Mouse (Mus musculus): ENCODE measurements around the gene Olfr1418. TPM values are rescaled to one million over a fixed set of nuclear protein-coding genes. Genes with fewer than 3 reads are reported as not detected.

Gene Olfr1418
- polyA plus RNA-seq (2014; fragmentation: Illumina TruSeq; extraction: RNeasy Lipid Tissue Mini Kit (QIAGEN cat#74804); ENCODE audit: low read depth, low replicate concordance): not detected

DNA sequence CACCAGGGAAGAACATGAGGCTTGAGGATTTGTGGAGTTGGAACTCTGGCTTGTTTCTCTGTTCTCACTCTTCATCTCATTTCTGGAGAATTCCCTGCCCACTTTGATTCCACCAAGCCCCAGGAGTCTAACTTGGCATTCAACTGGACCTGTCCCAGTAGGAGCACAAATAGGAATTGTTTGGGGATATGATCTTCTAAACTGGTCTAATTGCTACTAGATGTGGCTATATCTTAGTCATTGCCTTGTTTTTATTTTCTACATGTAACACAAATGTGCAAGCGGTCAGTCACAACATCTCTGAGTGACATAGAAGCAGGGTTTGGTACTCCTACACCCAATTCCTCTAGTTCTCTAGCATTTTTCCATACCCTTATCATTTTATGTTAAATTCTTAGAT, at the start of gene Olfr1418:
Olfr1418 (minus strand) TSS at position 101 of the 400 bp plus-strand sequence.

DNA sequence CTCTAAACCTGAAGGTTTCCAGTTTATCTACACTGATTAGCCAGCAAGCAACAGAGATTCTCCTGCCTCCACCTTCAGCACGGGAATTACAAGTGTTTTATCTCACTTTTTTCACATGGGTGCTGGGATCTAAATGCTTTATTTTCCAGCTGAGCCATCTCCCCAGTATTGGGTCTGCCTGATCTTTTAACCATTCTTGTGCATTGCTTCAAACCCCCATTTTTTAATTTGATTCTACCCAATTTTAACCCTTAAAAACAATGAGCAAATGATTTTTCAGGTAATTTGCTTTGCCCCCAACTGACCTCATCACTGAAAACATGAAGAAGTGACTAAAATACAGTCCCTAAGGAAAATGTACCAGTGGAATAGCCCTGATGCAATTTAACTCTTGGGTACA, 25.4 kb upstream of the Olfr1418 start, which contains the start of gene Olfr1420:
Olfr1420 (plus strand) TSS at position 301 of the 400 bp plus-strand sequence.

DNA sequence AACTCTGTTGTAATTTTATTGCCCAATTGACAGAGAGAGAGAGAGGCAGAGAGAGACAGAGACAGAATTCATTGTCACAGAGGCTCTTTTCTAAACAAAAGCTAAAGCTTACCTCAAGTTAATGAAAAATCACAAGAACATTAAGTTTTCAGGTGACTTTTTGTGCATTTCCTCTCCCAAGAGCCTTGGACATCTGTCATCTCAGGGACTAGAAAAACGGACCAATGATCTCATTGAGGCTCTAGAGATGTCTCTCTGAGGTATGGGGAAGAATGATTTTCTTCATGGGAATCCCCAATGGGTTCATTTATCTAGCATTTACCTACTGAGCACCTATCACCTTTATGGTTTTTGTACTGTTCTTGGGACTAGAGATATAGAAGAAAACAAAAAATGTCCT, 14.1 kb upstream of the Olfr1418 start, which contains the start of gene Olfr1419:
Olfr1419 (minus strand) TSS at position 101 of the 400 bp plus-strand sequence.

DNA sequence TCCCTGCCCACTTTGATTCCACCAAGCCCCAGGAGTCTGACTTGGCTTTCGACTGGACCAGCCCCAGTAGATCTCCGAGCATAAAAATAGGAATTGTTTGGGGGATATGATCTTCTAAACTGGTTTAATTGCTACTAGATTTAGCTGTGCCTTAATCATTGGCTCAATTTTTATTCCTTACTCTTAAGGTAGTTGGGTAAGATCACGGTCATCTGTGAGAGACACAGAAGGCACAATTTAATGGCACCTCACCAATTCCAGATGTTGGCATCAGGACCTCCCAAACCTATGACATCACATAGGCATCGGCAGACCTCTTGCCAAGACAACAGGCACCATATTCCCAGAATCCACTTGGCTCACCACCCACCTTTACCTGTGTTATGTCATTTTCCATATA, 21.7 kb downstream of the Olfr1418 start, which contains the start of gene Olfr1417:
Olfr1417 (minus strand) TSS at position 101 of the 400 bp plus-strand sequence.

DNA sequence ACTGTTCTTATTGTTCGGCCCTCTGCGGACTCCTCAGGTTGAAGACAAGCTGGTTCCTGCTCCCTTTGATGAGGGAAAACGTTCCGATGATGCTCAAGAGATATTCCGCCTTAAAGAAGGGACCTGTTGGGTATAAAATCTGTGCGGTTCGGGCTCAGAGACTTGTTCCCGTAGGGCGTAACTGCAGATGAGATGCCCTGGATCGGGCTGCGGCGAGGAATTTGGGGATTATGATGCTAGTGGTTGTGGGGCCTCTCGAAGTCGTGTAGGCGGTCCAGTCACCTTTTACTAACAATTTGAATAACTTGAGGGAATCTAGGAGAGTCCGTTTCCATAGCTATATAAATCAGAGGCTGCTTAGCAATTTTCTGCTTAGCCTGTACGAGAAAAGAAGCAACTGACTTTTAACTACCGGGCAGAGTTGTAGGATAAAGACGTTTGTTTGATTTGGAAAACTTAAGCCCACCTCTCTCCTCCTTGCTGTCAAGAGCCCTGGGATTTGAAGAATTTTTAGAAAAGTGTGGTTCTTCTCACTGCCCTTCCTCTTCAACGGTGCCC, 41.6 kb downstream of the Olfr1418 start, which contains the start of gene Stx3:
Stx3 (minus strand) TSS at position 261 of the 558 bp plus-strand sequence.

Other genes with a start within 250 kb of the Olfr1418 start
- gene Ms4a2, start 237.3 kb downstream of the Olfr1418 start, polyA plus RNA-seq (2014; fragmentation: Illumina TruSeq; extraction: RNeasy Lipid Tissue Mini Kit (QIAGEN cat#74804); ENCODE audit: low read depth, low replicate concordance): not detected
- not detected for gene Ms4a3, start 220.2 kb downstream of the Olfr1418 start, polyA plus RNA-seq (2014; fragmentation: Illumina TruSeq; extraction: RNeasy Lipid Tissue Mini Kit (QIAGEN cat#74804); ENCODE audit: low read depth, low replicate concordance)
- gene Oosp2, start 200.5 kb downstream of the Olfr1418 start, polyA plus RNA-seq (2014; fragmentation: Illumina TruSeq; extraction: RNeasy Lipid Tissue Mini Kit (QIAGEN cat#74804); ENCODE audit: low read depth, low replicate concordance): not detected
- gene Oosp1, start 169.9 kb downstream of the Olfr1418 start, polyA plus RNA-seq (2014; fragmentation: Illumina TruSeq; extraction: RNeasy Lipid Tissue Mini Kit (QIAGEN cat#74804); ENCODE audit: low read depth, low replicate concordance): not detected
- not detected for gene Oosp3, start 164.0 kb downstream of the Olfr1418 start, polyA plus RNA-seq (2014; fragmentation: Illumina TruSeq; extraction: RNeasy Lipid Tissue Mini Kit (QIAGEN cat#74804); ENCODE audit: low read depth, low replicate concordance)
- gene Gif, start 113.5 kb downstream of the Olfr1418 start, polyA plus RNA-seq (2014; fragmentation: Illumina TruSeq; extraction: RNeasy Lipid Tissue Mini Kit (QIAGEN cat#74804); ENCODE audit: low read depth, low replicate concordance): not detected
- 35.4 TPM for gene Mrpl16, start 90.7 kb downstream of the Olfr1418 start, polyA plus RNA-seq (2014; fragmentation: Illumina TruSeq; extraction: RNeasy Lipid Tissue Mini Kit (QIAGEN cat#74804); ENCODE audit: low read depth, low replicate concordance)
- gene Stx3, start 41.7 kb downstream of the Olfr1418 start, polyA plus RNA-seq (2014; fragmentation: Illumina TruSeq; extraction: RNeasy Lipid Tissue Mini Kit (QIAGEN cat#74804); ENCODE audit: low read depth, low replicate concordance): 1.8 TPM
- not detected for gene Olfr1417, start 21.8 kb downstream of the Olfr1418 start, polyA plus RNA-seq (2014; fragmentation: Illumina TruSeq; extraction: RNeasy Lipid Tissue Mini Kit (QIAGEN cat#74804); ENCODE audit: low read depth, low replicate concordance)
- not detected for gene Olfr1419, start 14.0 kb upstream of the Olfr1418 start, polyA plus RNA-seq (2014; fragmentation: Illumina TruSeq; extraction: RNeasy Lipid Tissue Mini Kit (QIAGEN cat#74804); ENCODE audit: low read depth, low replicate concordance)
- not detected for gene Olfr1420, start 25.5 kb upstream of the Olfr1418 start, polyA plus RNA-seq (2014; fragmentation: Illumina TruSeq; extraction: RNeasy Lipid Tissue Mini Kit (QIAGEN cat#74804); ENCODE audit: low read depth, low replicate concordance)
- gene Patl1, start 51.3 kb upstream of the Olfr1418 start, polyA plus RNA-seq (2014; fragmentation: Illumina TruSeq; extraction: RNeasy Lipid Tissue Mini Kit (QIAGEN cat#74804); ENCODE audit: low read depth, low replicate concordance): 16.1 TPM
- 19.4 TPM for gene Osbp, start 104.9 kb upstream of the Olfr1418 start, polyA plus RNA-seq (2014; fragmentation: Illumina TruSeq; extraction: RNeasy Lipid Tissue Mini Kit (QIAGEN cat#74804); ENCODE audit: low read depth, low replicate concordance)
- not detected for gene Olfr1423, start 180.3 kb upstream of the Olfr1418 start, polyA plus RNA-seq (2014; fragmentation: Illumina TruSeq; extraction: RNeasy Lipid Tissue Mini Kit (QIAGEN cat#74804); ENCODE audit: low read depth, low replicate concordance)
- gene Olfr1424, start 201.6 kb upstream of the Olfr1418 start, polyA plus RNA-seq (2014; fragmentation: Illumina TruSeq; extraction: RNeasy Lipid Tissue Mini Kit (QIAGEN cat#74804); ENCODE audit: low read depth, low replicate concordance): not detected
- not detected for gene Olfr1425, start 216.7 kb upstream of the Olfr1418 start, polyA plus RNA-seq (2014; fragmentation: Illumina TruSeq; extraction: RNeasy Lipid Tissue Mini Kit (QIAGEN cat#74804); ENCODE audit: low read depth, low replicate concordance)
- not detected for gene Olfr1426, start 230.9 kb upstream of the Olfr1418 start, polyA plus RNA-seq (2014; fragmentation: Illumina TruSeq; extraction: RNeasy Lipid Tissue Mini Kit (QIAGEN cat#74804); ENCODE audit: low read depth, low replicate concordance)
- not detected for gene Olfr1427, start 242.3 kb upstream of the Olfr1418 start, polyA plus RNA-seq (2014; fragmentation: Illumina TruSeq; extraction: RNeasy Lipid Tissue Mini Kit (QIAGEN cat#74804); ENCODE audit: low read depth, low replicate concordance)